Mouse (Mus musculus) lung, postnatal 0 days (tissue): ENCODE measurements around the gene Tanc1.

Source experiments
- CTCF ChIP-seq: IDR thresholded peaks from 2 replicates; pipeline ENCODE4 v1.5.1; 2016; ENCODE audit warnings: antibody characterized with exemption, mild to moderate bottlenecking
- EP300 ChIP-seq: IDR thresholded peaks from 2 replicates; pipeline ENCODE4 v1.6.1; 2016; ENCODE audit warnings: antibody characterized with exemption, mild to moderate bottlenecking, control low read depth

- TF ChIP-seq CTCF (no peak), EP300 (no peak)
Observed at GRCm38 (mm10) chr2:59840191-59840590, 228.3 kb downstream of the Tanc1 start.
